Mouse (Mus musculus) heart, postnatal 25 days (tissue): Measurements from ENCODE around the gene Lrp1. TPM values are rescaled to one million over a fixed set of nuclear protein-coding genes. Genes with fewer than 3 reads are reported as not detected.

Source experiments
- total RNA-seq, 2 experiments: library from RNA; stranded (reverse); gene quantifications; 2 replicates each; pipeline ENCODE4 v1.2.3; 2021

Gene Lrp1
- total RNA-seq, 2 experiments from 2014 or later = 70.7 to 90.2 TPM

Other genes starting within 250 kb of the Lrp1 start
- 100 to 1,000 TPM; 145 to 159 TPM for gene R3hdm2, start 240.8 kb downstream of the Lrp1 start, total RNA-seq
- under 1 TPM; 0.22 to 0.70 TPM for gene Stac3, start 119.5 kb downstream of the Lrp1 start, total RNA-seq
- 10 to 100 TPM; 22.6 to 33.1 TPM for gene Ndufa4l2, start 106.2 kb downstream of the Lrp1 start, total RNA-seq
- gene Shmt2, start 98.7 kb downstream of the Lrp1 start, total RNA-seq = 10 to 100 TPM; 44.3 TPM
- under 1 TPM; 0.31 to 0.34 TPM for gene Nxph4, start 86.6 kb downstream of the Lrp1 start, total RNA-seq
- gene Stat6, start 21.8 kb upstream of the Lrp1 start, total RNA-seq = 10 to 100 TPM; 45.3 to 47.6 TPM
- gene Nemp1, start 45.8 kb upstream of the Lrp1 start, total RNA-seq = 1 to 10 TPM; 3.4 to 4.4 TPM
- gene Nab2, start 47.4 kb upstream of the Lrp1 start, total RNA-seq = 1 to 10 TPM; 5.6 to 7.0 TPM
- under 1 TPM in 1 of 2 experiments, not detected in 1; 0.10 TPM for gene Myo1a, start 84.0 kb upstream of the Lrp1 start, total RNA-seq
- gene Tac2, start 103.3 kb upstream of the Lrp1 start, total RNA-seq = not detected
- gene Zbtb39, start 118.4 kb upstream of the Lrp1 start, total RNA-seq = 1 to 10 TPM; 6.8 to 8.3 TPM
- gene Gpr182, start 130.6 kb upstream of the Lrp1 start, total RNA-seq = 1 to 10 TPM; 3.4 to 3.8 TPM
- gene Rdh1, start 138.6 kb upstream of the Lrp1 start, total RNA-seq = under 1 TPM in 1 of 2 experiments, not detected in 1; 0.08 TPM
- under 1 TPM in 1 of 2 experiments, not detected in 1; 0.20 TPM for gene Rdh16f1, start 138.6 kb upstream of the Lrp1 start, total RNA-seq
- not detected for gene Rdh9, start 155.2 kb upstream of the Lrp1 start, total RNA-seq
- gene Rdh16, start 180.0 kb upstream of the Lrp1 start, total RNA-seq = not detected
- not detected for gene Rdh19, start 228.8 kb upstream of the Lrp1 start, total RNA-seq
- not detected for gene Rdh16f2, start 245.3 kb upstream of the Lrp1 start, total RNA-seq